Mouse (Mus musculus) testis, adult 10 weeks (tissue): ENCODE measurements around the gene Nwd1. TPM values are rescaled to one million over a fixed set of nuclear protein-coding genes. Genes with fewer than 3 reads are reported as not detected.

Source experiments
- polyA plus RNA-seq: library from polyadenylated mRNA; stranded (reverse); fragments of 350-450 nt; fragmentation: Illumina TruSeq; extraction: RNeasy Lipid Tissue Mini Kit (QIAGEN cat#74804); gene quantifications from one replicate; pipeline ENCODE4 v1.2.3, GENCODE M21; 2014; ENCODE audit warnings: low read depth, low replicate concordance

Nwd1 gene
- polyA plus RNA-seq = 0.20 TPM

DNA sequence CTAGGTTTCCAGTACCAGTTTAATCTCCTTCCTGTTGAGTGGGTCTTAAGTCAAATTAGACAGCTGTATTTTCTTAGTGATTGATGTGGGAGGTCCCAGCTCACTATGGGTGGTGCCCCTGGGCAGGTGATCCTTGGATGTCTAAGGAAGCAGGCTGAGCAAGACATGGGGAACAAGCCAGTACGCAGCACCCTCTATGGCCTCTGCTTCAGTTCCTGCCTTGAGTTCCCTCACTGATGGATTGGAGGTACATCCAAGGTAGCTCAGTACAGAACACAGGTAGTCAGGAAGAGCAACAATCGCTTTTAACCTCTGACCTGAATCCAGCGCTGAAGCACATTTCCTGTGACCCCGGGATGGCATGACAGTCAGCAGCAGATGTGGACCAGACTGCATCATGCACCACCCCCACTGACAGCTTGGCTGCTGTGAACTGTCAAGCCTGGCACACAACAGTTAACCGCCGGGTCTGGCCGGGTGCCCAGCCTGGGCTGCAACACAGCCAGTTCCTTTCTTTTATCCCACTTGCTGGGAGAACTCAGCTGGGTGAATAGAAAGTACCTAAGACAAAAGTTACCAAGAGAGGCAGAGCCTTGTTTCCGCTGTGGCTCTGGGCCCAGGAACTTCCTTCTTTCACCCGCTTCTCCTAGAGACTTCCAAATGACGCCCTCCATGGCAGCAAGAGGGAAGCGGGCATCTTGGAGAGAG lies at the start of gene Nwd1:
Gene Nwd1, plus strand, starts transcription at position 652 of the 708 bp plus-strand sequence.

DNA sequence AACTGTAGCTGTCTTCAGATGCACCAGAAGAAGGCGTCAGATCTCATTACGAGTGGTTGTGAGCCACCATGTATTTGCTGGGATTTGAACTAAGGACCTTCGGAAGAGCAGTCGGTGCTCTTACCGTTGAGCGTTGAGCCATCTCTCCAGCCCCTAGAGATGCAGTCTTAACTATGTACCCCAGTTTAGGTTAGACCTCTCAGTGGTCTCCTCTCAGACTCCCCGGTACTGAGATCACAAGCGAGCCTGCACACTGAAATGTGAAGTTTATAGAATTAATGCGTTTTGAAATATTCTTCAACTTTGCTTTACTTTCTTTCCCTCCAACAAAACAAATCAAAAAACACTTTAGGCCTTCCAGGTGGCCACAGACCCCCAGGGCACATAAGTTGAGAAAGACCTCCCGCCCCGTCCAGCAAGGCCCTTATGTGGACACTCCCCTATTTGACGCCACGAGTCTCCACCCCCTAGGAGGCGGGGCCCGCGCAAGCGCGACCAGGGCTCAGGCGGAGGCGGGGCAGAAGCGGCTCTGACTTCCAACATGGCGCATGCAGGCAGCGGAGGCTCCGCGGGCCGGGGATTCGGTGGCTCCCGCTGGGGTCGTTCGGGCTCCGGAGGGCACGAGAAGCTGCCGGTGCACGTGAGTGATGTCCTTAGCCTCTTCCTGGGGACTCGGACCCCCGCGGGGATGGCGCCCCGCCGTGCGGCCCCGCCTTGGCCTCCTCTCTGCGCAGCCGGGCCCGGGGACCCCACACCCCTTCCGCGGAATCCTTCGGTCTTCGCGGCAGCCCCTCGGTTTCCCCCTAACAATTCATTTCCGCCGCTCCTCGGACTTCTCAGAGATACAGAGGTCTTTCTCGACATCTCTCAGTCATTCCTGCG lies 76.5 kb downstream of the Nwd1 start, which contains the start of gene Sin3b:
Gene Sin3b, plus strand, starts transcription at position 517 of the 882 bp plus-strand sequence.

DNA sequence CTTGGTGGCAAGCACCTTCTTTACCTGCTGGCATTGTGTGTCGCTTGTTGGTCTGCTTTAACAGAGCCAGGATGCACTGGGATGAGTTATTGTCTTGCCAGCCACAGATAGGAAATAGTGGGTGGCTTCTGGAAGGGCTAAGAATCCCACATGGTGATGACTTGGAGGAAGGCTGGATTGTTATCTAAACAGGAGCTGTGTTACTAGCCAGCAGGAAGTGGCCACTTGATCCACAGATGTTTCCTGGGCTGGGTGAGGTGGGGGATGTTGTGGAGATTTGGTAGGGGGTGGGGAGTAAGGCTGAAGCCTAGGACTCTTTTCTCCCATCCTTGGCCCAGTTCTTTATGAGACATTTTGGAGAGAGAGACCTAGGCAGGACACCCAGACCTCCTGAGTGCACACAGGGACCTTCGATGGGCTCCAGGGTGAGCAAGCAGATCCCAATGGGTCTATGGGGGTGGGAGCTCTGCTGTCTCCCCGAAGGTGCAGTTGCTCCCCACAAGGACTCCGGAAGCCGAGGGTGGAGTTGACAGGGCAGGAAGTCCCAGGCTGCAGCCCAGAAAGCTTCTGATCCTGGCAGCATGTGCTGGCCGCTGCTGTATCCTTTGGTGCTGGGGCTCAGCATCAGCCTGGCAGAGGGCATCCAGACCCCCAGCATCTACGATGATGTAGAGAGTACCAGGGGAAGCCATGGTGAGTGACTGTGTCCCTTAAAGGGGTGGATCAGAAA lies 115.0 kb downstream of the Nwd1 start, which contains the start of gene F2rl3:
Gene F2rl3, plus strand, starts transcription at position 559 of the 730 bp plus-strand sequence.

Other genes starting within 250 kb of the Nwd1 start
- 11.7 TPM for gene Eps15l1, start 225.3 kb upstream of the Nwd1 start, polyA plus RNA-seq
- 92.0 TPM for gene Calr3, start 202.8 kb upstream of the Nwd1 start, polyA plus RNA-seq
- 8.8 TPM for gene 1700030K09Rik, start 202.8 kb upstream of the Nwd1 start, polyA plus RNA-seq
- 4.6 TPM for gene Cherp, start 171.5 kb upstream of the Nwd1 start, polyA plus RNA-seq
- gene Slc35e1, start 154.1 kb upstream of the Nwd1 start, polyA plus RNA-seq = 3.0 TPM
- 17.1 TPM for gene Med26, start 98.4 kb upstream of the Nwd1 start, polyA plus RNA-seq
- 16.0 TPM for gene Smim7, start 75.6 kb upstream of the Nwd1 start, polyA plus RNA-seq
- 0.28 TPM for gene Tmem38a, start 74.7 kb upstream of the Nwd1 start, polyA plus RNA-seq
- 44.1 TPM for gene Sin3b, start 76.6 kb downstream of the Nwd1 start, polyA plus RNA-seq
- gene F2rl3, start 115.2 kb downstream of the Nwd1 start, polyA plus RNA-seq = not detected